Mouse (Mus musculus): ENCODE data around the gene Cdc14a. TPM values are rescaled to one million over a fixed set of nuclear protein-coding genes. Genes with fewer than 3 reads are reported as not detected.

Gene Cdc14a
- polyA plus RNA-seq, 1 experiment = 4.7 TPM

- 95% methylated on average over 11 of the region's 11 CpGs for WGBS
- H3K27ac ChIP-seq (ENCODE audit: insufficient read depth, low read length) = no peak overlapping the region
- H3K4me1 ChIP-seq (ENCODE audit: control insufficient read depth, insufficient read depth, insufficient read length) = no peaks in the 10 kb centered on the region
- peaks cover under 1% of the 10 kb centered on the region; the same call in 1 of the 2 replicates for H3K36me3 ChIP-seq (ENCODE audit: control insufficient read depth, insufficient read depth, low read length)
- DNase-seq (ENCODE audit: low read depth in 1 of 2, low spot score in 2 of 2) = no peak
- no peak for TF ChIP-seq CTCF (IDR thresholded peaks at IDR 0.05; ENCODE audit: extremely low read depth, insufficient read depth, insufficient read length, insufficient replicate concordance)
- TF ChIP-seq POLR2A (IDR thresholded peaks at IDR 0.05; ENCODE audit: low read depth, low read length) = no peak
- H3K4me3 ChIP-seq (ENCODE audit: extremely low read depth, insufficient read depth, insufficient read length) = no peak overlapping the region
- no peaks in the 10 kb centered on the region for H3K27me3 ChIP-seq (ENCODE audit: control insufficient read depth, insufficient read depth, low read length)
Measured at GRCm38 (mm10) chr3:116345245-116345644, 78.6 kb downstream of the Cdc14a start.

DNA sequence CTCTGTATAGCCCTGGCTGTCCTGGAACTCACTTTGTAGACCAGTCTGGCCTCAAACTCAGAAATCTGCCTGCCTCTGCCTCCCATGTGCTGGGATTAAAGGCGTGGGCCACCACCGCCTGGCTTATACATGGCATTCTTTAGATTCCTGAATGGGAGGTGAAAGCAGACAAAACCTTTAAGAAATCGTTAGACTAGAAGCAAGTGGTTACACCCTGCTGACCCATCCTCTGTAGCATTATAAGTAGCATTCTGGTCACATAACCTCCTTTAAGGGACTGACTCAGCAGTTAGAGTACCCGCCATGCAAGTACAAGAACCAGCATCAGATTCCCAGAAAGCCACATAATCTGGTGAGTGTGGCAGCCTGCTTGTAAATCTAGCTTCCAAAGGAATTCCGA lies 81.6 kb downstream of the Cdc14a start:
- H3K36me3 ChIP-seq (ENCODE audit: control insufficient read depth, insufficient read depth, low read length) = no peaks in the 10 kb centered on the region; the same call in 1 of the 2 replicates
- no peaks in the 10 kb centered on the region for H3K4me1 ChIP-seq (ENCODE audit: control insufficient read depth, insufficient read depth, insufficient read length)
- 96% methylated on average over 5 of the region's 5 CpGs for WGBS
- no peaks in the 10 kb centered on the region for H3K27me3 ChIP-seq (ENCODE audit: control insufficient read depth, insufficient read depth, low read length)
- TF ChIP-seq POLR2A (IDR thresholded peaks at IDR 0.05; ENCODE audit: low read depth, low read length) = no peak
- TF ChIP-seq CTCF (IDR thresholded peaks at IDR 0.05; ENCODE audit: extremely low read depth, insufficient read depth, insufficient read length, insufficient replicate concordance) = no peak
- H3K27ac ChIP-seq (ENCODE audit: insufficient read depth, low read length) = no peak overlapping the region
- DNase-seq (ENCODE audit: low read depth in 1 of 2, low spot score in 2 of 2) = no peak
- H3K4me3 ChIP-seq (ENCODE audit: extremely low read depth, insufficient read depth, insufficient read length) = no peak overlapping the region

DNA sequence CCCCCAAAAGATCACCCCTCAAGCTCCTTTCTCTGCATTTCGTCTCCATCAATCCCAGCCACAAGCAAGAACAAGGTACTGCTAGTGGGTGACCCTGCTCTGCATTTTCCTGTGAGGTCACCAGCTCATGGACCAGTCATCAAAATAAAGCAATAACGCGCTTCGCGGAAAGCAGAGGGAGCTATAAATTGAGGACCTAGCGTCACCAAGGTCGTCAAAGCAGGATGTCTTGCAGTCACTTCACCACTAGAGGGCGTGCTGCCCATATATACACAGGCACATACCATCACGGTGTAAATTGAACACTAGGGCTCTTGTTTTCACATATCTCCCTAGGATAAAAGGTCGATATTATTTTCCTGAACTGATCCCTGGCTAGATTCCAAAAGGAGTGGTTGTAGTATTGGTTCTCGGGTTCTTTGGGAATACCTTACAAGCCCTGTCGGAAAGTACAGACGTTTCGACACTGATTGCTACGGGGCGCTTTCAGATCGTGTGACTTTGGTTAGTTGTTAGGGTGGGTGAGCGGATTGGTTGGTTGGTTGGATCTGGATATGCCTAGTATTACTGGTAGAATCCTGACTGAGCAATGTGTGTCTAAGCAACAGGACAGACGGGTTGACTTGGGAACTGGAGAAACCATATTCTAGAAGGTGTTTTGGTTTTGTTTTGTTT lies 82.7 kb downstream of the Cdc14a start:
- Histone ChIP-seq H3K4me3 (ENCODE audit: extremely low read depth, insufficient read depth, insufficient read length) (no peak overlapping the region), H3K4me1 (ENCODE audit: control insufficient read depth, insufficient read depth, insufficient read length) (no peaks in the 10 kb centered on the region), H3K27ac (ENCODE audit: insufficient read depth, low read length) (no peak overlapping the region), H3K27me3 (ENCODE audit: control insufficient read depth, insufficient read depth, low read length) (no peaks in the 10 kb centered on the region), H3K36me3 (ENCODE audit: control insufficient read depth, insufficient read depth, low read length) (peaks cover 1% of the 10 kb centered on the region; the same call in 1 of the 2 replicates)
- WGBS = 56% methylated on average over 19 of the region's 19 CpGs
- DNase-seq (ENCODE audit: low read depth in 1 of 2, low spot score in 2 of 2) = peak; percentile 52 to 54
- peak; percentile 62; the same call in 1 of the 2 replicates for TF ChIP-seq CTCF (IDR thresholded peaks at IDR 0.05; ENCODE audit: extremely low read depth, insufficient read depth, insufficient read length, insufficient replicate concordance)
- TF ChIP-seq POLR2A (IDR thresholded peaks at IDR 0.05; ENCODE audit: low read depth, low read length) = no peak

DNA sequence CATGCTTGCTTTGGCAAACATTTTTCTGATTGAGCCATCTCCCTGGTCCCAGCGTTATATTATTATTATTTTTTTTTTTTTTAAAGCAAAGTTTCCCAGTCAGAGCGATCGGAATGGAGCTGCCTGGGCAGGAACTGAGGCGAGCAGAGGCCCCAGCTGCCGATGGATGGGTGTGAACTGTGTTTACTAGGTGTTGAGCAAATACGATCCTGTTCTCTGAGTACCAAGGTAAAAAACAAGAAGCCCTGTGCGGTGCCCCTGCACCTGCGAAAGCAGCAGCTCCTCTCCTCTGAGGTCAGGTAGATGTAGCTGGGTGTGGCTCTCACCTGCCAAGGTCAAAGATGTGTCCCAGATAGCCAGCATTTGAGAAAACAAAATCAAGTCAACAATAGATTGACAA lies 83.6 kb downstream of the Cdc14a start:
- Histone ChIP-seq H3K4me3 (ENCODE audit: extremely low read depth, insufficient read depth, insufficient read length) (no peak overlapping the region), H3K27me3 (ENCODE audit: control insufficient read depth, insufficient read depth, low read length) (no peaks in the 10 kb centered on the region), H3K27ac (ENCODE audit: insufficient read depth, low read length) (no peak overlapping the region), H3K36me3 (ENCODE audit: control insufficient read depth, insufficient read depth, low read length) (peaks cover 1% of the 10 kb centered on the region; the same call in 1 of the 2 replicates), H3K4me1 (ENCODE audit: control insufficient read depth, insufficient read depth, insufficient read length) (no peaks in the 10 kb centered on the region)
- TF ChIP-seq CTCF (IDR thresholded peaks at IDR 0.05; ENCODE audit: extremely low read depth, insufficient read depth, insufficient read length, insufficient replicate concordance) (no peak), POLR2A (IDR thresholded peaks at IDR 0.05; ENCODE audit: low read depth, low read length) (no peak)
- WGBS = 98% methylated on average over 8 of the region's 8 CpGs
- no peak for DNase-seq (ENCODE audit: low read depth in 1 of 2, low spot score in 2 of 2)

- no peak overlapping the region for H3K27ac ChIP-seq (ENCODE audit: insufficient read depth, low read length)
- H3K4me3 ChIP-seq (ENCODE audit: extremely low read depth, insufficient read depth, insufficient read length) = no peak overlapping the region
- TF ChIP-seq POLR2A (IDR thresholded peaks at IDR 0.05; ENCODE audit: low read depth, low read length) = no peak
- no peak for TF ChIP-seq CTCF (IDR thresholded peaks at IDR 0.05; ENCODE audit: extremely low read depth, insufficient read depth, insufficient read length, insufficient replicate concordance)
- no peaks in the 10 kb centered on the region for H3K4me1 ChIP-seq (ENCODE audit: control insufficient read depth, insufficient read depth, insufficient read length)
- DNase-seq (ENCODE audit: low read depth in 1 of 2, low spot score in 2 of 2) = no peak
- H3K36me3 ChIP-seq (ENCODE audit: control insufficient read depth, insufficient read depth, low read length) = peaks cover 1% of the 10 kb centered on the region; the same call in 1 of the 2 replicates
- H3K27me3 ChIP-seq (ENCODE audit: control insufficient read depth, insufficient read depth, low read length) = no peaks in the 10 kb centered on the region
- 87% methylated on average over 6 of the region's 6 CpGs for WGBS
Measured at GRCm38 (mm10) chr3:116338616-116339015, 85.2 kb downstream of the Cdc14a start.

- H3K27me3 ChIP-seq (ENCODE audit: control insufficient read depth, insufficient read depth, low read length) = no peaks in the 10 kb centered on the region
- no peak for DNase-seq (ENCODE audit: low read depth in 1 of 2, low spot score in 2 of 2)
- H3K27ac ChIP-seq (ENCODE audit: insufficient read depth, low read length) = no peak overlapping the region
- no peaks in the 10 kb centered on the region for H3K4me1 ChIP-seq (ENCODE audit: control insufficient read depth, insufficient read depth, insufficient read length)
- TF ChIP-seq CTCF (IDR thresholded peaks at IDR 0.05; ENCODE audit: extremely low read depth, insufficient read depth, insufficient read length, insufficient replicate concordance) = no peak
- no peak overlapping the region for H3K4me3 ChIP-seq (ENCODE audit: extremely low read depth, insufficient read depth, insufficient read length)
- 84% methylated on average over 5 of the region's 5 CpGs for WGBS
- H3K36me3 ChIP-seq (ENCODE audit: control insufficient read depth, insufficient read depth, low read length) = peaks cover 1% of the 10 kb centered on the region; the same call in 1 of the 2 replicates
Measured at GRCm38 (mm10) chr3:116337840-116338239, 86.0 kb downstream of the Cdc14a start.

GRCm38 (mm10) chr3:116335036-116335435 lies 88.8 kb downstream of the Cdc14a start:
- WGBS = 80% methylated on average over 4 of the region's 4 CpGs

More at GRCm38 (mm10) chr3:116335036-116335435, 88.8 kb downstream of the Cdc14a start:
- Histone ChIP-seq H3K27me3 (ENCODE audit: control insufficient read depth, insufficient read depth, low read length) (no peaks in the 10 kb centered on the region), H3K27ac (ENCODE audit: insufficient read depth, low read length) (no peak overlapping the region), H3K4me1 (ENCODE audit: control insufficient read depth, insufficient read depth, insufficient read length) (no peaks in the 10 kb centered on the region), H3K4me3 (ENCODE audit: extremely low read depth, insufficient read depth, insufficient read length) (no peak overlapping the region), H3K36me3 (ENCODE audit: control insufficient read depth, insufficient read depth, low read length) (peaks cover 2% of the 10 kb centered on the region)
- DNase-seq (ENCODE audit: low read depth in 1 of 2, low spot score in 2 of 2) = no peak
- no peak for TF ChIP-seq POLR2A (IDR thresholded peaks at IDR 0.05; ENCODE audit: low read depth, low read length)
- TF ChIP-seq CTCF (IDR thresholded peaks at IDR 0.05; ENCODE audit: extremely low read depth, insufficient read depth, insufficient read length, insufficient replicate concordance) = no peak
